Mouse (Mus musculus) heart, embryonic 10.5 days (tissue): ENCODE results near the gene Rpl19. TPM values are rescaled to one million over a fixed set of nuclear protein-coding genes. Genes with fewer than 3 reads are reported as not detected.

Experiments
- DNase-seq: peaks from one replicate; pipeline ENCODE4 v3.0.0-alpha.2; 2017; ENCODE audit warnings: low spot score
- H3K27ac ChIP-seq: fragments of 300-500 bp; sonication (generic); 2 replicates; pipeline ENCODE4 v1.5.1; 2016; ENCODE audit warnings: mild to moderate bottlenecking
- H3K27me3 ChIP-seq: fragments of 300-500 bp; sonication (generic); 2 replicates; pipeline ENCODE4 v1.6.1; 2016; ENCODE audit warnings: mild to moderate bottlenecking; ENCODE audit not compliant: poor library complexity, insufficient read depth, severe bottlenecking
- H3K36me3 ChIP-seq: fragments of 300-500 bp; sonication (generic); 2 replicates; pipeline ENCODE4 v1.6.1; 2016; ENCODE audit warnings: mild to moderate bottlenecking, moderate library complexity
- H3K4me1 ChIP-seq: fragments of 300-500 bp; sonication (generic); 2 replicates; pipeline ENCODE4 v1.6.1; 2016; ENCODE audit warnings: mild to moderate bottlenecking
- H3K4me3 ChIP-seq: fragments of 300-500 bp; sonication (generic); 2 replicates; pipeline ENCODE4 v1.5.1; 2016; ENCODE audit warnings: mild to moderate bottlenecking, moderate library complexity
- H3K9me3 ChIP-seq: fragments of 300-500 bp; sonication (generic); 2 replicates; pipeline ENCODE4 v1.6.1; 2016; ENCODE audit warnings: mild to moderate bottlenecking, moderate library complexity
- WGBS: fragments of 180-500 bp; shearing (Covaris S2); methylation state at CpG from one replicate; pipeline ENCODE4 v1.1.7; 2016; 5-methylcytosine and 5-hydroxymethylcytosine counted together
- polyA plus RNA-seq: library from polyadenylated mRNA; unstranded; fragments of >200 nt; fragmentation: Nextera tagmentation; extraction: Ambion mirVana; gene quantifications from 2 replicates; pipeline ENCODE4 v1.2.1, GENCODE M21; 2016

The Rpl19 gene
- polyA plus RNA-seq, 1 experiment from 2014 or later, result 1,011 TPM

GRCm38 (mm10) chr11:98002627-98003026 lies 23.9 kb upstream of the Rpl19 start:
- peak overlapping the region; percentile 52 for H3K4me3 ChIP-seq
- 0 out of 2 replicates have a peak overlapping the region, but pooled peaks have one; percentile 43 for H3K27ac ChIP-seq
- no peak for DNase-seq
- no peaks in the 10 kb centered on the region for H3K9me3 ChIP-seq
- peaks cover 42% of the 10 kb centered on the region for H3K4me1 ChIP-seq
- H3K36me3 ChIP-seq, result peaks cover 5% of the 10 kb centered on the region; the same call in 1 of the 2 replicates
- peaks cover 83% of the 10 kb centered on the region for H3K27me3 ChIP-seq
- 7% methylated on average over 12 of the region's 12 CpGs for WGBS

GRCm38 (mm10) chr11:98003171-98003671 lies 23.3 kb upstream of the Rpl19 start:
- DNase-seq, result no peak
- Histone ChIP-seq H3K27me3 (peaks cover 77% of the 10 kb centered on the region), H3K36me3 (peaks cover 5% of the 10 kb centered on the region; the same call in 1 of the 2 replicates), H3K4me1 (peaks cover 42% of the 10 kb centered on the region), H3K9me3 (no peaks in the 10 kb centered on the region), H3K4me3 (peak overlapping the region; percentile 52), H3K27ac (0 out of 2 replicates have a peak overlapping the region, but pooled peaks have one; percentile 43)
- 32% methylated on average over 17 of the region's 17 CpGs for WGBS

GRCm38 (mm10) chr11:98004161-98004560 lies 22.3 kb upstream of the Rpl19 start:
- Histone ChIP-seq H3K4me1 (peaks cover 42% of the 10 kb centered on the region), H3K4me3 (no peak overlapping the region), H3K27ac (no peak overlapping the region), H3K9me3 (no peaks in the 10 kb centered on the region), H3K27me3 (peaks cover 69% of the 10 kb centered on the region), H3K36me3 (peaks cover 6% of the 10 kb centered on the region; the same call in 1 of the 2 replicates)
- WGBS, result 72% methylated on average over 8 of the region's 8 CpGs
- no peak for DNase-seq

GRCm38 (mm10) chr11:98005076-98005475 lies 21.4 kb upstream of the Rpl19 start:
- Histone ChIP-seq H3K4me1 (peaks cover 40% of the 10 kb centered on the region), H3K4me3 (no peak overlapping the region), H3K36me3 (peaks cover 10% of the 10 kb centered on the region; the same call in 1 of the 2 replicates), H3K27ac (no peak overlapping the region), H3K27me3 (peaks cover 68% of the 10 kb centered on the region), H3K9me3 (no peaks in the 10 kb centered on the region)
- no peak for DNase-seq
- 32% methylated on average over 13 of the region's 13 CpGs for WGBS

- Histone ChIP-seq H3K4me1 (peaks cover 35% of the 10 kb centered on the region), H3K36me3 (peaks cover 10% of the 10 kb centered on the region; the same call in 1 of the 2 replicates), H3K27me3 (peaks cover 68% of the 10 kb centered on the region), H3K9me3 (no peaks in the 10 kb centered on the region), H3K27ac (no peak overlapping the region), H3K4me3 (no peak overlapping the region)
- 80% methylated on average over 10 of the region's 10 CpGs for WGBS
- DNase-seq, result no peak
Observed at GRCm38 (mm10) chr11:98005686-98006085, 20.8 kb upstream of the Rpl19 start.

- DNase-seq, result no peak
- peaks cover 10% of the 10 kb centered on the region; the same call in 1 of the 2 replicates for H3K36me3 ChIP-seq
- H3K4me1 ChIP-seq, result peaks cover 28% of the 10 kb centered on the region
- WGBS, result 80% methylated on average over 11 of the region's 11 CpGs
- H3K9me3 ChIP-seq, result no peaks in the 10 kb centered on the region
- no peak overlapping the region for H3K27ac ChIP-seq
- H3K4me3 ChIP-seq, result no peak overlapping the region
- peaks cover 68% of the 10 kb centered on the region for H3K27me3 ChIP-seq
Observed at GRCm38 (mm10) chr11:98008087-98008486, 18.4 kb upstream of the Rpl19 start.

- Histone ChIP-seq H3K4me3 (peak overlapping the region; percentile 13), H3K4me1 (peaks cover 12% of the 10 kb centered on the region), H3K27me3 (peaks cover 42% of the 10 kb centered on the region), H3K27ac (no peak overlapping the region), H3K36me3 (peaks cover 10% of the 10 kb centered on the region), H3K9me3 (no peaks in the 10 kb centered on the region)
- 53% methylated on average over 9 of the region's 9 CpGs for WGBS
- DNase-seq, result no peak
Observed at GRCm38 (mm10) chr11:98011716-98012115, 14.8 kb upstream of the Rpl19 start.

- Histone ChIP-seq H3K36me3 (peaks cover 17% of the 10 kb centered on the region), H3K4me1 (peaks cover 14% of the 10 kb centered on the region), H3K9me3 (no peaks in the 10 kb centered on the region), H3K27me3 (peaks cover 51% of the 10 kb centered on the region), H3K4me3 (no peak overlapping the region), H3K27ac (no peak overlapping the region)
- 82% methylated on average over 10 of the region's 10 CpGs for WGBS
- no peak for DNase-seq
Observed at GRCm38 (mm10) chr11:98012831-98013230, 13.7 kb upstream of the Rpl19 start.

- no peak for DNase-seq
- Histone ChIP-seq H3K27me3 (peaks cover 48% of the 10 kb centered on the region), H3K9me3 (no peaks in the 10 kb centered on the region), H3K4me3 (no peak overlapping the region), H3K27ac (no peak overlapping the region), H3K36me3 (peaks cover 12% of the 10 kb centered on the region), H3K4me1 (peaks cover 36% of the 10 kb centered on the region)
- WGBS, result 94% methylated on average over 5 of the region's 5 CpGs
Observed at GRCm38 (mm10) chr11:98016177-98016576, 10.3 kb upstream of the Rpl19 start.

GRCm38 (mm10) chr11:98016824-98017223 lies 9.7 kb upstream of the Rpl19 start:
- peaks cover 12% of the 10 kb centered on the region for H3K36me3 ChIP-seq
- WGBS, result 57% methylated on average over 4 of the region's 4 CpGs
- peaks cover 46% of the 10 kb centered on the region for H3K27me3 ChIP-seq
- H3K27ac ChIP-seq, result no peak overlapping the region; the same call in 1 of the 2 replicates
- DNase-seq, result no peak
- no peak overlapping the region for H3K4me3 ChIP-seq
- H3K9me3 ChIP-seq, result no peaks in the 10 kb centered on the region
- H3K4me1 ChIP-seq, result peaks cover 39% of the 10 kb centered on the region

- Histone ChIP-seq H3K4me3 (no peak overlapping the region), H3K9me3 (no peaks in the 10 kb centered on the region), H3K4me1 (peaks cover 45% of the 10 kb centered on the region), H3K27me3 (peaks cover 33% of the 10 kb centered on the region), H3K27ac (no peak overlapping the region), H3K36me3 (peaks cover 12% of the 10 kb centered on the region)
- DNase-seq, result no peak
- WGBS, result 63% methylated on average over 6 of the region's 6 CpGs
Observed at GRCm38 (mm10) chr11:98018222-98018621, 8.3 kb upstream of the Rpl19 start.

GRCm38 (mm10) chr11:98018858-98019641 lies 7.5 kb upstream of the Rpl19 start:
- DNase-seq, result no peak
- 29% methylated on average over 10 of the region's 10 CpGs for WGBS
- Histone ChIP-seq H3K9me3 (no peaks in the 10 kb centered on the region), H3K36me3 (peaks cover 12% of the 10 kb centered on the region), H3K27me3 (peaks cover 33% of the 10 kb centered on the region), H3K4me3 (no peak overlapping the region), H3K4me1 (peaks cover 48% of the 10 kb centered on the region), H3K27ac (no peak overlapping the region)

- Histone ChIP-seq H3K4me1 (peaks cover 48% of the 10 kb centered on the region), H3K4me3 (no peak overlapping the region), H3K36me3 (peaks cover 12% of the 10 kb centered on the region), H3K9me3 (no peaks in the 10 kb centered on the region), H3K27ac (no peak overlapping the region), H3K27me3 (peaks cover 33% of the 10 kb centered on the region)
- WGBS, result 47% methylated on average over 8 of the region's 8 CpGs
- DNase-seq, result no peak
Observed at GRCm38 (mm10) chr11:98019883-98020610, 6.5 kb upstream of the Rpl19 start.
